Mouse (Mus musculus) erythroid progenitor cell, adult 5-6 weeks (primary cell): ENCODE results near the gene Zfp536. TPM values are rescaled to one million over a fixed set of nuclear protein-coding genes. Genes with fewer than 3 reads are reported as not detected.
"Not testable (repeated sequence)": the region's sequence is repeated elsewhere in the genome, so short reads cannot be mapped to it uniquely, and the experiment has no call there.

Experiments used
- ATAC-seq: replicated peaks from 2 replicates; pipeline ENCODE4 v1.8.0; 2016; ENCODE audit warnings: moderate number of reproducible peaks, mild to moderate bottlenecking, moderate TSS enrichment, inconsistent platforms; ENCODE audit not compliant: poor library complexity, low FRiP score, severe bottlenecking
- total RNA-seq, 2 experiments: library from RNA; stranded (forward) in 1 of 2; stranded (reverse) in 1 of 2; fragments of 150-400 nt in 1 of 2; fragments of 186-747, 209-891 nt in 1 of 2; gene quantifications; 2 replicates each; pipeline versions ENCODE4 v1.2.3 to v1.2.4; 2015 to 2017; ENCODE audit warnings: low replicate concordance in 2 of 2

Gene Zfp536
- total RNA-seq, 2 experiments from 2014 or later = not detected

DNA sequence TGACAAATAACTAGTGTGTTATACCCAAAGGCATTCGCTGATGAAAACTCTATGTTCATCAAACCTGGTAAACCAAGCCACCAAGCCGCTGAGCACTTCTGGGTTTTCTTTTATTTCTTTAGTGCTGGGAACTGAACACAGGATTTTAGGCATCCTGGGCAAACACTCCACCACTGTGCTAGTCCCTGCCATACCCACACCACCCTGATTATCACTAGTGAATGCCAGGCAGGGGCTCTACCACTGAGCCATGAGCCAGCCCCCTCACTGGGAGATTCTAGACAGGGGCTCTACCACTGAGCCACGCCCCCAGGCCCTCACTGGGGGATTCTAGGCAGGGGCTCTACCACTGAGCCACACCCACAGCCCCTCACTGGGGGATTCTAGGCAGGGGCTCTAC is 76.1 kb downstream of the Zfp536 start:
- not testable (repeated sequence) for ATAC-seq

DNA sequence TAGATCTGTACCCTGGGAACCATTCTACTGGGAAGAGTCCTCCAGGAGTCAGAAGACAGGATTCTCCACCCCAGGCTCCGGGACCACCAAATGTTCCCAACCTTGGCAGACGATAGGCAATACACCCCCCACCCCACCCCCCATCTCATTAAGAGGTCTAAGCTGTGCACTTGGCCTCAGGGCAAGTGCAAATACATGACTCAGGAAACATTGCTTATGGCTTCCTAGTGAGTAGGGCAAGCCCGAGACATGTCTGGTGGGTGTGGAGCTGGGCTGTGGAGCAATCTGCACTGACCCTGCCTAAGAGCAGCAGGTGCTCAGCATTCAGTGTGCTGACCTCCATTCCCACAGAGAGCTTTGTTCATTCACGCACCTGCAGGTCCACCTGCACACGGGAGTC is 78.4 kb downstream of the Zfp536 start:
- ATAC-seq = no peak

- no peak for ATAC-seq
These were observed 82.8 kb downstream of the Zfp536 start for GRCm38 (mm10) chr7:37690606-37691005.

GRCm38 (mm10) chr7:37689561-37690305 is 83.7 kb downstream of the Zfp536 start:
- no peak for ATAC-seq

GRCm38 (mm10) chr7:37689107-37689511 is 84.3 kb downstream of the Zfp536 start:
- ATAC-seq = no peak

DNA sequence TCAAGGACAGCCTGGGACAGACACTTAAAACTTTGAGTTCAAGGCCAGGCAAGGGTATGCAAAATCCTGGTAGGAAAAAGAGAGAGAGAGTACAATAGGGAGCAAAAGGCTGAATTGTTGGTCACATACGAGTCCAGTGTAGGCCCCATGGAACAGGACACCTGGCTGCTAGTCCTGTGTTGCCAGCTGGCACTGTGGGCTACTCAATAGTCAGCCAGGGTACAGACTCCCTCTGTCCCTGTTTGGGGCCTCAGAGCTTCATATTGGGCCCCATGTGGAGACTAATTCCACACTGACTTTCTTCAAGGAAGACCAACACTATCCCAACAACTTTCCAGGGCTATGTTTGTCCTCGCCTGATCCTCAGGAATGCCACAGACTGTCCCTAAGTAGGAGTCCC is 87.1 kb downstream of the Zfp536 start:
- no peak for ATAC-seq

- ATAC-seq = no peak
These were observed 88.2 kb downstream of the Zfp536 start for GRCm38 (mm10) chr7:37685247-37685646.

- no peak for ATAC-seq
These were observed 92.1 kb downstream of the Zfp536 start for GRCm38 (mm10) chr7:37681335-37681734.

- no peak for ATAC-seq
These were observed 109.6 kb downstream of the Zfp536 start for GRCm38 (mm10) chr7:37663676-37664365.

GRCm38 (mm10) chr7:37648671-37649070 is 124.8 kb downstream of the Zfp536 start:
- no peak for ATAC-seq

GRCm38 (mm10) chr7:37647917-37648615 is 125.4 kb downstream of the Zfp536 start:
- ATAC-seq = no peak

- no peak for ATAC-seq
These were observed 133.6 kb downstream of the Zfp536 start for GRCm38 (mm10) chr7:37639740-37640397.

GRCm38 (mm10) chr7:37634812-37635211 is 138.6 kb downstream of the Zfp536 start:
- no peak for ATAC-seq

DNA sequence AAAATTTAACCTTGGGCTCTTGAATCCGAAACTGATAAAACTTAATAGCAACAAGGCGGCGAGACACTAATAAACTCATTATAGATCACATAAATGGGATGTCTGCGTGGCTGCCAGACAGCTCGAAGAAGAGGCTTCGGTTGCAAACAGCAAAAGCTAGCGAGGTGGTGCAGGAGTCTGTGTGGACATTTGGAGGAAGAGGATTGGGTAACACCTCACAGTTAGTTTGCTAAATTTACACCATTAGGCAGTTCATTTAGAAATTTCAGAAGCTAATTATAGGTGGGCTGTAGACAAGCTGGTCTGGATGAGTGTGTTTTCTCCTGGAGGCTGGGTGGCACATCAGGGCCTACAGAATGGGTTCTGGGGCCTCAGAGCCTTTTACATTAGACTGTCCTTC is 143.0 kb downstream of the Zfp536 start:
- ATAC-seq = no peak

DNA sequence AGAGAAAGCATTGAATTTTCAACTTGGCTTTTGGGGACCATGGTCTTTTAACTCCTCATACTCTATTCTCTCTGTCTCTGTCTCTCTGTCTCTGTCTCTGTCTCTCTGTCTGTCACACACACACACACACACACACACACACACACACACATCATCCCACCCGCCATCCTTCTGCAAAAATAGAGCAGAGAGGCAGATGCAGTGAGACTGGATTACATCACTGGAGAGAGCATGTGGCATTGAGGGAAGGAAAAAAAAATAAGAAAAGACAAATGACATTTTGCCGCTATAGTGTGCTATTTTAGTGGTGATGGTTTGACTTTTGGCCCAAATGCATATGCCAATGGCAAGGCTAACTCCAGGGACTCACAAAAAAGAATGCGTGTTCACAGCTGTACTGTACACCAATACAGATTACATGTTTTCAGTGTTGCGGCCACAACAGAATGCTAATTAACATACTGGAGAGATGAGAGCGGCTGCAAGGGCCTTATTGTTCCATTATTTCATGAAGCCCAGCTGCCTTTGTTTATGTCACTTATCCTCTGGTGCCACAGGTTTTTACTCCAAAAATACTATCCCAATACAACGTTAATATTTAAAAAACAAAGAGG is 145.4 kb downstream of the Zfp536 start:
- no peak for ATAC-seq

GRCm38 (mm10) chr7:37625758-37626157 is 147.7 kb downstream of the Zfp536 start:
- no peak for ATAC-seq

DNA sequence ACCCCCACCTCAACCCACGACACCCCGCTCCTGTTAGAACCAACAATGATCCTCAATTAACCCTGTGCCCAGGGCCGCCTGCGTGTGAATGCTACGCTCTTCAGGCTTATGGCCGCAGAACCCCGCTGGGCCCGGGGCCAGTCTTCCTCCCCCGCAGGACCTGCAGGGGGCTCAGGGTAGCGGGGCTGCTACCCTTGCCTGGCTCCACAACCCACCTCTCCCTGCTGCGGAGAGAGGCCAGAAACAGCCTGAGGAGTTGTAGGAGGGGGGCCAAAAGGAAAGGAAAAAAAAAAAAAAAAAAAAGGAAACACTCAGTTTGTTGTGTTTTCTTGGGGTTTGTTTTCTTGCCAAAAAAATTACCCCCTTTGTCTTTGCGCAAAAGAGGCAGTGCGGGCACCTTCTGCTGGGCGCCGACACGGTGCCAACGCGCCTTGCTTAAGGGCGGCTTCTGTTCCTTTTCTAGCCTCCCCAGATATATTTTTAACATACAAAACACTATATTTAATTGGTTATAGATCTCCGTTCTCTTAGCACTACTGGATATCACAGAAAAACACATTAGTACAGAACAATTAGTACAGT is 148.6 kb downstream of the Zfp536 start:
- no peak for ATAC-seq

GRCm38 (mm10) chr7:37623903-37624758 is 149.3 kb downstream of the Zfp536 start:
- ATAC-seq = no peak

- ATAC-seq = no peak
These were observed 154.2 kb downstream of the Zfp536 start for GRCm38 (mm10) chr7:37619254-37619653.
